Mouse (Mus musculus): ENCODE measurements around the gene Tnni3. TPM values are rescaled to one million over a fixed set of nuclear protein-coding genes. Genes with fewer than 3 reads are reported as not detected.

Tnni3 gene
- polyA plus RNA-seq, 1 experiment, result 59.3 TPM

DNA sequence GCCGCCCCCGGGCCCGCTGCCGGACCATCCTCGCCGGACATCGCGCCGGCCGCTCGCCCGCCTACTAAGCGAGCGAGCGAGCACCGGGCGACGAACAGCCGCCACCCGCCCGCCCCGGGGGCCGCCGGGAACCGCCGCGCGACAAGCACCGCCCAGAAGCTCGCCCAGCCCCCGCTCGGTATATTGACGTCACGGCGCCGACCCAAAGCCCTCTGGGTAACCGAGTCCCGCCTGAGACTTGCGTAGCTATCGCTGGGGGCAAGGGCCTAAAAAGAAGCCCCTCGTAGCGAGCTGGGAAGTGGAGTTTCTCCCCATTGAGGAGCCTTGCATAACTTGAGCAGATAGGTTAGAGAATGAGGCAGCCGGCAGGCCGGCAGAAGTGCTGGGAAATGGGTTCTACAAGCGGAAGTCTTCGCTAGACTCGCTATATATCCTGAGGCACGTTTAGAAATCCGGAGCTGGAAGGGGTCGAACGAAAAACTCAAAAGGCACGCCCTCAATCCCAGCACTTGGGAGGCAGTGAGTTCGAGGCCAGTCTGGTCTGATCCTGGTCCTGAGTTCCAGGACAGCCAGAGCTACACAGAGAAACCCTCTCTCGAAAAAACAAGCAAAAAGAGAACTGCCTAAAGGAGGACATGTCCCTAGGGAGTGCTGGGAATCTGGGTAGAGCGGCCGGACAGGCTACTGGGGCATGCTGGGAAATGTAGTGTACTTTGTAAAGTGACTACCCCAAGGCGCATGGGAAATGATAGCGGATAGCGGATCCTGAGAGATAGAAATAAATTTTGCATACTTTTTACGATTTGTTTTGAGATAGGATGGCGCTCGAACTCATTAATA is 22.3 kb downstream of the Tnni3 start, which contains the start of gene Ppp1r12c:
Gene Ppp1r12c (minus strand): TSS at position 123 of the 840 bp plus-strand sequence.
- H3K4me3 ChIP-seq (ENCODE audit: control insufficient read depth, low read depth, low read length), result peak within 1 kb of the TSS; percentile 90
- H3K27me3 ChIP-seq (ENCODE audit: control insufficient read depth, insufficient read depth, low read length), result no peaks in the 10 kb centered on the region
- H3K4me1 ChIP-seq (ENCODE audit: control insufficient read depth, insufficient read depth, low read length), result peaks cover 18% of the 10 kb centered on the region
- H3K27ac ChIP-seq (ENCODE audit: control insufficient read depth, insufficient read depth, low read depth, low read length), result peak within 1 kb of the TSS; percentile 95
- TF ChIP-seq POLR2A (IDR thresholded peaks at IDR 0.05; ENCODE audit: control insufficient read depth, low read depth, low read length) (peak; percentile 75), CTCF (IDR thresholded peaks at IDR 0.05; ENCODE audit: control insufficient read depth, insufficient read depth, insufficient replicate concordance, low read depth, low read length) (no peak)
- H3K36me3 ChIP-seq (ENCODE audit: control insufficient read depth, insufficient read depth, low read length), result no peaks in the 10 kb centered on the region; the same call in none of the 2 replicates

GRCm38 (mm10) chr7:4500892-4501471 is 23.0 kb downstream of the Tnni3 start:
- peak overlapping the region; percentile 54 for H3K27ac ChIP-seq (ENCODE audit: control insufficient read depth, insufficient read depth, low read depth, low read length)
- TF ChIP-seq POLR2A (IDR thresholded peaks at IDR 0.05; ENCODE audit: control insufficient read depth, low read depth, low read length) (no peak), CTCF (IDR thresholded peaks at IDR 0.05; ENCODE audit: control insufficient read depth, insufficient read depth, insufficient replicate concordance, low read depth, low read length) (no peak)
- H3K27me3 ChIP-seq (ENCODE audit: control insufficient read depth, insufficient read depth, low read length), result no peaks in the 10 kb centered on the region
- peak overlapping the region; percentile 90 for H3K4me3 ChIP-seq (ENCODE audit: control insufficient read depth, low read depth, low read length)
- H3K4me1 ChIP-seq (ENCODE audit: control insufficient read depth, insufficient read depth, low read length), result peaks cover 18% of the 10 kb centered on the region
- no peaks in the 10 kb centered on the region; the same call in none of the 2 replicates for H3K36me3 ChIP-seq (ENCODE audit: control insufficient read depth, insufficient read depth, low read length)

GRCm38 (mm10) chr7:4499034-4499433 is 25.0 kb downstream of the Tnni3 start:
- Histone ChIP-seq H3K36me3 (ENCODE audit: control insufficient read depth, insufficient read depth, low read length) (no peaks in the 10 kb centered on the region; the same call in none of the 2 replicates), H3K27ac (ENCODE audit: control insufficient read depth, insufficient read depth, low read depth, low read length) (peak overlapping the region; percentile 23), H3K27me3 (ENCODE audit: control insufficient read depth, insufficient read depth, low read length) (no peaks in the 10 kb centered on the region), H3K4me1 (ENCODE audit: control insufficient read depth, insufficient read depth, low read length) (peaks cover 18% of the 10 kb centered on the region), H3K4me3 (ENCODE audit: control insufficient read depth, low read depth, low read length) (no peak overlapping the region)
- TF ChIP-seq CTCF (IDR thresholded peaks at IDR 0.05; ENCODE audit: control insufficient read depth, insufficient read depth, insufficient replicate concordance, low read depth, low read length) (no peak), POLR2A (IDR thresholded peaks at IDR 0.05; ENCODE audit: control insufficient read depth, low read depth, low read length) (no peak)

DNA sequence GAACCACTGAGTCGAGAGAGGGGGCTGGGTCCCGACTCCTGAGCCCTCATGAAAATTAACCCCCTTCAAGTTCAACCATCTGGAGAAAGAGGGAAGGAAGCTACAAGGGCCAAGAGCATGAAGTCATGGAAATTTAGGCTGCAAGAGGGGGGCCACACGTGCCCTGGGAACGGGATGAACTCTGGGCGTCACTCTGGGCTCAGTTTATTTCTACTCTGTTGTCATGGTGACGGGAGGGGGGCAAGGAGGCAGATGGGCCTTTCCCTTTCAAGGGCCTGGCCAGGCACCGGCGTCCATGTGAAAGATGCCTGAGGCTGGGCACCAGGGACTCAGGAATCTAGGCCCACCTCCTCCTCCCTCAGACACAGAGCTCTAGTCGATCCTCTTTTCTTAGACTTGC is 25.8 kb downstream of the Tnni3 start:
- Histone ChIP-seq H3K36me3 (ENCODE audit: control insufficient read depth, insufficient read depth, low read length) (no peaks in the 10 kb centered on the region; the same call in none of the 2 replicates), H3K27ac (ENCODE audit: control insufficient read depth, insufficient read depth, low read depth, low read length) (no peak overlapping the region; the same call in 1 of the 2 replicates), H3K27me3 (ENCODE audit: control insufficient read depth, insufficient read depth, low read length) (no peaks in the 10 kb centered on the region), H3K4me3 (ENCODE audit: control insufficient read depth, low read depth, low read length) (no peak overlapping the region), H3K4me1 (ENCODE audit: control insufficient read depth, insufficient read depth, low read length) (peaks cover 19% of the 10 kb centered on the region)
- TF ChIP-seq POLR2A (IDR thresholded peaks at IDR 0.05; ENCODE audit: control insufficient read depth, low read depth, low read length), result no peak
- TF ChIP-seq CTCF (IDR thresholded peaks at IDR 0.05; ENCODE audit: control insufficient read depth, insufficient read depth, insufficient replicate concordance, low read depth, low read length), result no peak

GRCm38 (mm10) chr7:4497271-4497903 is 26.6 kb downstream of the Tnni3 start:
- H3K4me1 ChIP-seq (ENCODE audit: control insufficient read depth, insufficient read depth, low read length), result peaks cover 20% of the 10 kb centered on the region
- no peak overlapping the region for H3K4me3 ChIP-seq (ENCODE audit: control insufficient read depth, low read depth, low read length)
- H3K27me3 ChIP-seq (ENCODE audit: control insufficient read depth, insufficient read depth, low read length), result no peaks in the 10 kb centered on the region
- H3K36me3 ChIP-seq (ENCODE audit: control insufficient read depth, insufficient read depth, low read length), result no peaks in the 10 kb centered on the region; the same call in none of the 2 replicates
- no peak overlapping the region for H3K27ac ChIP-seq (ENCODE audit: control insufficient read depth, insufficient read depth, low read depth, low read length)
- TF ChIP-seq POLR2A (IDR thresholded peaks at IDR 0.05; ENCODE audit: control insufficient read depth, low read depth, low read length), result no peak
- TF ChIP-seq CTCF (IDR thresholded peaks at IDR 0.05; ENCODE audit: control insufficient read depth, insufficient read depth, insufficient replicate concordance, low read depth, low read length), result no peak

DNA sequence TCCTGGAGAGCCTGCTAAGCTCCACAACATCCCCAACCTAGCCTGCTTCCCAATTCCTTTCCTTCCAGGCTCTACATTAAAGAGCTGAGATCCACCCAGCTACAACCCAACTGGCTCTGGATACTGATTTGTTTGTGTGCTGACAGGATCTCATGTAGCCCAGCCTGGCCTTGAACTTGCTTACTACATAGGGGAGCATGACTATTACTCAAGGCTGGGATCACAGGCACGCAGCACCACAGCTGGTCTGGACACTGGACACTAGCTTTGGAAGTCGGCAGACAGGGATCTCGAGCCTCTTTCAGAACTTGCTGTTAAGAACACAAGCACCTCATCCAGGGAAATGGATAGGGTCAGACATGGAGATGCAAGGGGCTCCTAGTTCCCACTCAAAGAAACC is 27.6 kb downstream of the Tnni3 start:
- Histone ChIP-seq H3K27me3 (ENCODE audit: control insufficient read depth, insufficient read depth, low read length) (no peaks in the 10 kb centered on the region), H3K36me3 (ENCODE audit: control insufficient read depth, insufficient read depth, low read length) (no peaks in the 10 kb centered on the region; the same call in none of the 2 replicates), H3K4me3 (ENCODE audit: control insufficient read depth, low read depth, low read length) (no peak overlapping the region), H3K27ac (ENCODE audit: control insufficient read depth, insufficient read depth, low read depth, low read length) (no peak overlapping the region), H3K4me1 (ENCODE audit: control insufficient read depth, insufficient read depth, low read length) (peaks cover 22% of the 10 kb centered on the region)
- TF ChIP-seq CTCF (IDR thresholded peaks at IDR 0.05; ENCODE audit: control insufficient read depth, insufficient read depth, insufficient replicate concordance, low read depth, low read length), result no peak
- TF ChIP-seq POLR2A (IDR thresholded peaks at IDR 0.05; ENCODE audit: control insufficient read depth, low read depth, low read length), result no peak

DNA sequence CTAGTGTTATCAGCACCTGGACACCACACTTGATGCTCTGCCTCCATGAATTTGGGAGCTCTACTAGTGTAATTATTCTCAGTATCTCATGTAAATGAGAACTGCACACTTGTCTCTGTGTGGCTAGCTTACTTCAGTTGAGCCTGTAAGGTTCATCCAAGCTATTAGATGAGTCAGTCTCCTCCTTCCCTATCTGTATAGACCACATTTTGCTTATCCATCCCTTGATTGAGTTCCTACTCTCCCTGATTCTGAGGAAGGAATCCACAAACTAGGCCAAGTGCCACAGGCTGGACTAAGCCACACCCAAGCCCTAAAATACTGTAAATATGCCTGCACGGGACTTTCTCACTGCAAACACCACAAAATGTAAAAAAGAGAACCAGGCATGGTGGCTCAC is 30.0 kb downstream of the Tnni3 start:
- no peak overlapping the region for H3K4me3 ChIP-seq (ENCODE audit: control insufficient read depth, low read depth, low read length)
- H3K27me3 ChIP-seq (ENCODE audit: control insufficient read depth, insufficient read depth, low read length), result no peaks in the 10 kb centered on the region
- TF ChIP-seq CTCF (IDR thresholded peaks at IDR 0.05; ENCODE audit: control insufficient read depth, insufficient read depth, insufficient replicate concordance, low read depth, low read length) (no peak), POLR2A (IDR thresholded peaks at IDR 0.05; ENCODE audit: control insufficient read depth, low read depth, low read length) (no peak)
- no peak overlapping the region; the same call in 1 of the 2 replicates for H3K27ac ChIP-seq (ENCODE audit: control insufficient read depth, insufficient read depth, low read depth, low read length)
- H3K36me3 ChIP-seq (ENCODE audit: control insufficient read depth, insufficient read depth, low read length), result peaks cover 2% of the 10 kb centered on the region
- H3K4me1 ChIP-seq (ENCODE audit: control insufficient read depth, insufficient read depth, low read length), result peaks cover 11% of the 10 kb centered on the region
